Mouse (Mus musculus): ENCODE results near the gene Sobp. TPM values are rescaled to one million over a fixed set of nuclear protein-coding genes. Genes with fewer than 3 reads are reported as not detected.

Gene Sobp
- polyA plus RNA-seq, 1 experiment from 2014 or later, result 11.1 TPM

DNA sequence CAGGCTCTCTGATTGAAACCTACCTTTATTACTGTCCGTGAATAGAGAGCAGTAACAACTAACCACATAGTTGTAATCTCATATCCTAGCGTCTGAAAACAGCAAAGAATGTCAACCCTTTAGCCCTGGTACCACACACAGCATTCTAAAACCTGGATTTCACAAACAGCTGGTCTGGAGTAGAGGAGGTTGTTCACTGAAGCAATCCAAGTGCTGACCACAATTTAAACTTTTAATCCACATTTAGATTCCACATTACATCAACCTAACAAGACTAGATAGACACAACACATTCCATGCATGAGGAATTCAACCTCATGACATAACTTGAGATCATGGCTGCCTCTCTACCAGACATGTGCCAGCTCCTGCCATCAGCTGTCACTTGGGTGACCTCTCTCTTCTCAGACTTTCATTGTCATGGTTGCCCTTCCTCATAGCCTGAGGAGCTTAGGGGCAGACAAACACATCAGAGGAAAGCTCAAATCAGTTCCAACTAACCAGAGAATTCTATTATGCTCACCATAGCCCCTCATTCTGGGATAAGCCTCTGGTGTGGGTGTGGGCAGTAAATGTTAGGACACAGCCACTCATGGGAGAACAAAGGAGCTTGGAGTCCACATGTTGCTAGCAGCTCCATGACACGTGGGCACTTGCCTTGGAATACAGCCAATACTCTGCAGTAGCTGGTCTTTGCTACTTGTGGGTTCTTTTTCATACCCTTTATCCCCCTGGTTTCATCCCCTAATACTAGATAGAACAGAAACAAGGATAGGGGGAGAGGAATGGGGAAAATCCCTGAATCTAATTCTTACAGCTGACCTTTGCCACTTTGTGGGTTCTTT is 58.0 kb downstream of the Sobp start:
- H3K36me3 ChIP-seq (ENCODE audit: control insufficient read depth, insufficient read depth, low read length), result no peaks in the 10 kb centered on the region
- 82% methylated on average over 3 of the region's 3 CpGs for WGBS

DNA sequence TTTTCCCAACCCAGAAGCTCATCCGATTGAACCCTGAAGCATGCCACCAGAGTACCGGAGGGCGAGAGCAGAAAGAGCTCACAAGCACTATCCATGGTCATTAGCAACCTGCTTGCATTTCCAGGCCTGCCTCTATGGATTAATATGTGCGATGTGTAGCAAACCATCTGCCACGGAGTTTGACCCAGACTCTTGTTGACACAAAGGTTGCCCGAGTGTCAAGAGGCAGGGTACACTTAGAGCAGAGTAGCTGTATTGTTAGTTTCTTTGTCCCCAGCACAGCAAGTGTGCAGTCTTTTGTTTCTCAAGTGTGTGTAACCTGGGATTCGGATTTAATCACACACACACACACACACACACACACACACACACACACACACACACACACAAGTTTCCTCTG is 62.0 kb downstream of the Sobp start:
- H3K9me3 ChIP-seq (ENCODE audit: control insufficient read depth, low read length), result no peaks in the 10 kb centered on the region
- no peaks in the 10 kb centered on the region for H3K36me3 ChIP-seq (ENCODE audit: control insufficient read depth, insufficient read depth, low read length)
- ATAC-seq (ENCODE audit: low FRiP score) (peak; percentile 81), DNase-seq (ENCODE audit: low spot score) (peak; percentile 48)
- H3K4me2 ChIP-seq (replicated peaks; ENCODE audit: low read depth, low read length), result no peak overlapping the region
- H3K4me3 ChIP-seq (ENCODE audit: low read depth, low read length), result no peak overlapping the region
- H3K9ac ChIP-seq (ENCODE audit: low read depth, low read length), result no peak overlapping the region
- WGBS, result 41% methylated on average over 7 of the region's 7 CpGs
- H3K4me1 ChIP-seq (replicated peaks; ENCODE audit: control insufficient read depth, insufficient read depth, low read length), result no peaks in the 10 kb centered on the region; the same call in 1 of the 2 replicates
- no peaks in the 10 kb centered on the region for H3K27me3 ChIP-seq (ENCODE audit: control insufficient read depth, insufficient read depth, low read length)
- no peak overlapping the region; the same call in 1 of the 2 replicates for H3K27ac ChIP-seq (ENCODE audit: low read depth, low read length)

More for the DNA sequence above, 58.0 kb downstream of the Sobp start:
- Histone ChIP-seq H3K4me3 (ENCODE audit: low read depth, low read length) (no peak overlapping the region), H3K4me2 (replicated peaks; ENCODE audit: low read depth, low read length) (no peak overlapping the region), H3K4me1 (replicated peaks; ENCODE audit: control insufficient read depth, insufficient read depth, low read length) (no peaks in the 10 kb centered on the region; the same call in 1 of the 2 replicates), H3K27ac (ENCODE audit: low read depth, low read length) (no peak overlapping the region), H3K27me3 (ENCODE audit: control insufficient read depth, insufficient read depth, low read length) (no peaks in the 10 kb centered on the region), H3K9me3 (ENCODE audit: control insufficient read depth, low read length) (no peaks in the 10 kb centered on the region), H3K9ac (ENCODE audit: low read depth, low read length) (no peak overlapping the region)
- DNase-seq (ENCODE audit: low spot score), result no peak
- no peak for ATAC-seq (ENCODE audit: low FRiP score)

DNA sequence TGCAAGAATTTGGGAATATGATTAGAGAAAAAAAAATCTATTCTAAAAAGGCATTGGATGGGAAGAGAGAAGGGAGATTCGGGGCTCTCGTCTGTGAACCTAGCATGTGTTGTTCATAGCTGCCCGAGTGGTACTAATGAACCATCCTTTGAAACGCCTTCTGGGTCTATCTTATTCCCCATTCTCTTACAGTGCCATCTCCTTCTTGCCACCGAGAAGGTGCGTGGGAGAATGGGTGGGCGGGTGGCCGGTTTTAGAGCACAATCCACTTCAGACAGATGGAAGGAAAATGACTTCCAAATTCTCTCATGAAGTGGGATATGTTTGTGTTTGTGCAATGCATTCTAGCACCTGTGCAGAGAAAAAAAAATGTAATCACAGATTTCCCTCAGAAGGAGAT is 67.7 kb downstream of the Sobp start:
- H3K4me3 ChIP-seq (ENCODE audit: low read depth, low read length), result no peak overlapping the region
- no peak overlapping the region for H3K4me2 ChIP-seq (replicated peaks; ENCODE audit: low read depth, low read length)
- no peak overlapping the region for H3K9ac ChIP-seq (ENCODE audit: low read depth, low read length)
- 0 out of 2 replicates have a peak, but pooled peaks cover 3% of the 10 kb centered on the region for H3K4me1 ChIP-seq (replicated peaks; ENCODE audit: control insufficient read depth, insufficient read depth, low read length)
- no peaks in the 10 kb centered on the region for H3K36me3 ChIP-seq (ENCODE audit: control insufficient read depth, insufficient read depth, low read length)
- DNase-seq (ENCODE audit: low spot score) (no peak), ATAC-seq (ENCODE audit: low FRiP score) (no peak)
- H3K27ac ChIP-seq (ENCODE audit: low read depth, low read length), result peak overlapping the region; percentile 53
- 75% methylated on average over 8 of the region's 8 CpGs for WGBS
- H3K27me3 ChIP-seq (ENCODE audit: control insufficient read depth, insufficient read depth, low read length), result no peaks in the 10 kb centered on the region
- H3K9me3 ChIP-seq (ENCODE audit: control insufficient read depth, low read length), result no peaks in the 10 kb centered on the region

DNA sequence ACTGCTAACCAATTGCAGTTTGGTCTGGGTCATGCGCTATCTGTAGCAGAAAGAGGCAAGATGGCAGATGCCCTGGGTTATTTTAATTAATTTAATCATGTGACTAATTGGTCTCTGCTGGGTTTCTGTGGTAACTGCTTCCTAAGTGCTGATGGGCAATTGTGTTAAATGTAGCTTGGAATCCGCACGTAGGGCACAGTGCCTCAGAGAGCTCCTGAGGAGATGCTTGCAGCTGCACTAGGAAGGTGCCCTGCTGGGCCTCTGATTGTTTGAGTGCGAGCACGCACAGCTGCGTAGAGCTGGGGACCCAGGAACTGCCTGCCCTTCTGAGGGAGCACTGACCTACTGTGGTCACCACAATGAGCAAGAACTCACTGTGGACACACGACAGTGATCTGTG is 68.1 kb downstream of the Sobp start:
- no peaks in the 10 kb centered on the region for H3K27me3 ChIP-seq (ENCODE audit: control insufficient read depth, insufficient read depth, low read length)
- H3K36me3 ChIP-seq (ENCODE audit: control insufficient read depth, insufficient read depth, low read length), result no peaks in the 10 kb centered on the region
- H3K9ac ChIP-seq (ENCODE audit: low read depth, low read length), result no peak overlapping the region
- WGBS, result 25% methylated on average over 7 of the region's 7 CpGs
- H3K4me3 ChIP-seq (ENCODE audit: low read depth, low read length), result no peak overlapping the region
- no peak overlapping the region for H3K4me2 ChIP-seq (replicated peaks; ENCODE audit: low read depth, low read length)
- no peaks in the 10 kb centered on the region for H3K9me3 ChIP-seq (ENCODE audit: control insufficient read depth, low read length)
- ATAC-seq (ENCODE audit: low FRiP score), result peak; percentile 87
- peak overlapping the region; percentile 53 for H3K27ac ChIP-seq (ENCODE audit: low read depth, low read length)
- H3K4me1 ChIP-seq (replicated peaks; ENCODE audit: control insufficient read depth, insufficient read depth, low read length), result peaks cover 4% of the 10 kb centered on the region; the same call in 1 of the 2 replicates
- peak; percentile 42 for DNase-seq (ENCODE audit: low spot score)

DNA sequence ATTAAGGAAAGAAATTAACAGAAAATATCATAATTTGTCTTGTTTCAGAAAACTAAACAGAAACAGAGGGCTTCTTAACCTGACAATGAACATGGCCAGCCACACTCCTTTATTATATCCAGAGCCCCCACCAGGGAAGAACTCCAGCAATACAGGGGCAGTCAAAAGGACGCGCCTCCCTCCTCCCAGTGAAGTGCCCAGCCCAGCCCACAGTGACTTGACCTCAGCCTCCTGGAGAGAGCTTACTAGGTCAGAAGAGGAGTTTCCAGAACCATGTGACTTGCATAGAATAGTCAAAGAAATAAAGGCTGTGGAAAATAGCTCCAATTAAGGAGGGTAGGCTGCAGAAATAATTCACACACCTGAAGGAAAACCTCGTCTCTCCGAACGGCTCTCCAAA is 73.8 kb downstream of the Sobp start:
- no peak overlapping the region for H3K4me2 ChIP-seq (replicated peaks; ENCODE audit: low read depth, low read length)
- ATAC-seq (ENCODE audit: low FRiP score) (no peak), DNase-seq (ENCODE audit: low spot score) (no peak)
- H3K4me3 ChIP-seq (ENCODE audit: low read depth, low read length), result no peak overlapping the region
- WGBS, result 44% methylated on average over 5 of the region's 5 CpGs
- H3K4me1 ChIP-seq (replicated peaks; ENCODE audit: control insufficient read depth, insufficient read depth, low read length), result peaks cover 8% of the 10 kb centered on the region; the same call in 1 of the 2 replicates
- no peak overlapping the region for H3K9ac ChIP-seq (ENCODE audit: low read depth, low read length)
- no peak overlapping the region for H3K27ac ChIP-seq (ENCODE audit: low read depth, low read length)
- no peaks in the 10 kb centered on the region for H3K27me3 ChIP-seq (ENCODE audit: control insufficient read depth, insufficient read depth, low read length)
- no peaks in the 10 kb centered on the region for H3K9me3 ChIP-seq (ENCODE audit: control insufficient read depth, low read length)
- no peaks in the 10 kb centered on the region for H3K36me3 ChIP-seq (ENCODE audit: control insufficient read depth, insufficient read depth, low read length)

DNA sequence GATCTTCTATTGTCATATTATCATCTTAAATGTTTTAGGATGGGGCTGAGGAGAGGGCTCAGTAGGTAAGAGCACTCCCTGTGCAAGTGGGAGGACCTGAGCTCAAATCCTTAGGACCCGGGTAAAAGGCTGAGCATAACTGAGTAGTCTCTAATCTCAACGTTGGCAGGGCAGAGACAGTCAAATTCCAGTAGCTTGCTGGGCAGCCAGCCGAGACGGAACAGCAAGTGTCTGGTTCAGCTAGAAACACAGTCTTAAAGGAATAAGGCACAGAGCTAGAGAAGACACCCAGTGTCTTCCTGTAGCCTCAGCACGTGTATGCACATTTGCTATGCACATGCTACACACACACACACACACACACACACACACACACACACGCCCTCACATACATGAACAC is 75.1 kb downstream of the Sobp start:
- Histone ChIP-seq H3K36me3 (ENCODE audit: control insufficient read depth, insufficient read depth, low read length) (no peaks in the 10 kb centered on the region), H3K4me1 (replicated peaks; ENCODE audit: control insufficient read depth, insufficient read depth, low read length) (peaks cover 13% of the 10 kb centered on the region; the same call in 1 of the 2 replicates), H3K9ac (ENCODE audit: low read depth, low read length) (no peak overlapping the region), H3K4me2 (replicated peaks; ENCODE audit: low read depth, low read length) (no peak overlapping the region), H3K27ac (ENCODE audit: low read depth, low read length) (no peak overlapping the region), H3K4me3 (ENCODE audit: low read depth, low read length) (no peak overlapping the region), H3K9me3 (ENCODE audit: control insufficient read depth, low read length) (no peaks in the 10 kb centered on the region), H3K27me3 (ENCODE audit: control insufficient read depth, insufficient read depth, low read length) (no peaks in the 10 kb centered on the region)
- ATAC-seq (ENCODE audit: low FRiP score), result no peak
- no peak for DNase-seq (ENCODE audit: low spot score)
- WGBS, result 61% methylated on average over 6 of the region's 6 CpGs

DNA sequence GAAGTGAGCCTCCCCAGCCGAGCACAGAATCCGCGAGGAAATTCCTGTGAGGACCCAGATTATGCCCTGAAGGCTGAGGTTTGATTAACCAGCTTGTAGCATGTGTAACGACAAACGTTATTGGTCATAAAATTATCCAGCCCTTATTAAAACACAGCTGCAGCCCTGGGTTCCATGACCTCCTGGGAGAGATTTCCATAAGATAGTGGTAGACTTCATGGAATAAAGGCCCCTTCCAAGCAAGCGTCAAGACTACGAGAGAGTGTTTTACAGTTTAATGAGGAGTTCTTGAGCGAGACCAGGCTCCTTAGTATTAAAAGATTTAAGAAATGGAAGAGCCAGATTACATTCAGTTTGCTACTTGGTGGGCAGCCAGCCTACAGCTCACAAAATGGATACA is 76.6 kb downstream of the Sobp start:
- Histone ChIP-seq H3K9me3 (ENCODE audit: control insufficient read depth, low read length) (no peaks in the 10 kb centered on the region), H3K27ac (ENCODE audit: low read depth, low read length) (no peak overlapping the region), H3K4me2 (replicated peaks; ENCODE audit: low read depth, low read length) (no peak overlapping the region), H3K36me3 (ENCODE audit: control insufficient read depth, insufficient read depth, low read length) (no peaks in the 10 kb centered on the region), H3K4me3 (ENCODE audit: low read depth, low read length) (no peak overlapping the region), H3K4me1 (replicated peaks; ENCODE audit: control insufficient read depth, insufficient read depth, low read length) (peaks cover 10% of the 10 kb centered on the region; the same call in 1 of the 2 replicates), H3K27me3 (ENCODE audit: control insufficient read depth, insufficient read depth, low read length) (no peaks in the 10 kb centered on the region), H3K9ac (ENCODE audit: low read depth, low read length) (no peak overlapping the region)
- no peak for ATAC-seq (ENCODE audit: low FRiP score)
- no peak for DNase-seq (ENCODE audit: low spot score)
- WGBS, result 66% methylated on average over 8 of the region's 8 CpGs

DNA sequence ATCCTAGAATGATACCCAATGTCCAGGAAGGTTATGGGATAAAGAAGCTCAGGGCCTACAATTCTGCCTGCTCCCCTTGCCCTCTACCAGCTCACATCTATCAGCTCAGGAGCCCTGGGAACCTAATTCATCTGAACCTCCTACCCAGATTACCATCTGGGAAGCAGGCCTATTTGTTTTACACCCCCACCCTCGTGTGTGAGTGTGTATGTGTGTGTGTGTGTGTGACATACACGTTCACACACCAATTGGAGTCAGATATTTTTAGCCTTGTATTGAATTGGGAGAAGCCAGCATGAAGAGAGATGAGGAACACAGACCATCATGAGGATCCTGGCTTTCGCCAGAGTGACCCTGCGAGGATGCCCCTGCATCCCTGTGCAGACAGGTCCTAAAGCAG is 77.7 kb downstream of the Sobp start:
- Histone ChIP-seq H3K4me1 (replicated peaks; ENCODE audit: control insufficient read depth, insufficient read depth, low read length) (peaks cover 10% of the 10 kb centered on the region; the same call in 1 of the 2 replicates), H3K36me3 (ENCODE audit: control insufficient read depth, insufficient read depth, low read length) (no peaks in the 10 kb centered on the region)

DNA sequence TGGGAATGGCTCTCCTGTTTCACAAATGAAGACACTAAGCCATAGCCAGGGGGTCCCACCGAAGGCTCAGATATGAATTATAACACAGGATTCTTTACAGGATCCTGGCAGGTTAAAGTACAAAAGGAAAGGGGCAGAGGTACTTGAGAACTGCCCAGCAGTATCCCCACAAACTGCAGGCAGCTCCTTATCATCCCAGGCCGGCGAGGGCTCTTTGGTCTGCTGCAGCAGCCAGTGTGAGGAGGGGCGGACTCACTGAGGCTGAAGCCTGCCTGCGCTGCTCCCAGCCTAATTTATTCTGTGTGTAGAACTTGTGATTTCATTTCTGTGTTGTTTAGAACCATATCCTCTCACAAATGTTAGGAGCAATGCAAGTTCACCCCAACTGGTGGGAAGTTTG is 79.8 kb downstream of the Sobp start:
- no peak overlapping the region for H3K9ac ChIP-seq (ENCODE audit: low read depth, low read length)
- H3K9me3 ChIP-seq (ENCODE audit: control insufficient read depth, low read length), result no peaks in the 10 kb centered on the region
- 23% methylated on average over 5 of the region's 5 CpGs for WGBS
- no peak overlapping the region for H3K4me3 ChIP-seq (ENCODE audit: low read depth, low read length)
- H3K27me3 ChIP-seq (ENCODE audit: control insufficient read depth, insufficient read depth, low read length), result no peaks in the 10 kb centered on the region
- ATAC-seq (ENCODE audit: low FRiP score), result no peak
- no peak overlapping the region for H3K4me2 ChIP-seq (replicated peaks; ENCODE audit: low read depth, low read length)
- DNase-seq (ENCODE audit: low spot score), result no peak
- no peaks in the 10 kb centered on the region for H3K36me3 ChIP-seq (ENCODE audit: control insufficient read depth, insufficient read depth, low read length)
- 0 out of 2 replicates have a peak, but pooled peaks cover 7% of the 10 kb centered on the region for H3K4me1 ChIP-seq (replicated peaks; ENCODE audit: control insufficient read depth, insufficient read depth, low read length)
- no peak overlapping the region for H3K27ac ChIP-seq (ENCODE audit: low read depth, low read length)

More for the DNA sequence above, 77.7 kb downstream of the Sobp start:
- Histone ChIP-seq H3K4me3 (ENCODE audit: low read depth, low read length) (no peak overlapping the region), H3K27me3 (ENCODE audit: control insufficient read depth, insufficient read depth, low read length) (no peaks in the 10 kb centered on the region), H3K9me3 (ENCODE audit: control insufficient read depth, low read length) (no peaks in the 10 kb centered on the region), H3K4me2 (replicated peaks; ENCODE audit: low read depth, low read length) (no peak overlapping the region), H3K9ac (ENCODE audit: low read depth, low read length) (no peak overlapping the region), H3K27ac (ENCODE audit: low read depth, low read length) (no peak overlapping the region)
- 75% methylated on average over 4 of the region's 4 CpGs for WGBS
- ATAC-seq (ENCODE audit: low FRiP score) (no peak), DNase-seq (ENCODE audit: low spot score) (no peak)

Measured in hindbrain, embryonic 11.5 days (tissue).